Mouse (Mus musculus) kidney, embryonic 16.5 days (tissue): ENCODE results near the gene Ms4a4c. TPM values are rescaled to one million over a fixed set of nuclear protein-coding genes. Genes with fewer than 3 reads are reported as not detected.

Experiments used
- ATAC-seq: fragments of 200-750 bp; cut with Nextera tagmentation; 2 replicates; pipeline ENCODE4 v1.8.0; 2017; ENCODE audit warnings: moderate TSS enrichment; ENCODE audit not compliant: low FRiP score, low TSS enrichment
- H3K27ac ChIP-seq: fragments of 300-500 bp; sonication (generic); 2 replicates; pipeline ENCODE4 v1.5.1; 2014; ENCODE audit warnings: low read length
- H3K27me3 ChIP-seq: fragments of 300-500 bp; sonication (generic); 2 replicates; pipeline ENCODE4 v1.6.1; 2014; ENCODE audit warnings: low read length, control low read depth, mixed read lengths; ENCODE audit not compliant: insufficient read depth
- H3K36me3 ChIP-seq: fragments of 300-500 bp; sonication (generic); 2 replicates; pipeline ENCODE4 v1.6.1; 2014; ENCODE audit warnings: low read length, control low read depth, mixed read lengths; ENCODE audit not compliant: insufficient read depth
- H3K4me1 ChIP-seq: fragments of 300-500 bp; sonication (generic); 2 replicates; pipeline ENCODE4 v1.6.1; 2014; ENCODE audit warnings: low read length, control low read depth, mixed read lengths; ENCODE audit not compliant: insufficient read depth
- H3K4me2 ChIP-seq: fragments of 300-500 bp; sonication (generic); replicated peaks from 2 replicates; pipeline ENCODE4 v1.6.1; 2014; ENCODE audit warnings: low read depth, low read length
- H3K4me3 ChIP-seq: fragments of 300-500 bp; sonication (generic); 2 replicates; pipeline ENCODE4 v1.5.1; 2014; ENCODE audit warnings: mild to moderate bottlenecking, low read length
- H3K9ac ChIP-seq: fragments of 300-500 bp; sonication (generic); replicated peaks from 2 replicates; pipeline ENCODE4 v1.6.1; 2014; ENCODE audit warnings: low read length
- H3K9me3 ChIP-seq: fragments of 300-500 bp; sonication (generic); 2 replicates; pipeline ENCODE4 v1.6.1; 2016; ENCODE audit warnings: low read length, control low read depth
- WGBS: fragments of 180-500 bp; shearing (Covaris S2); extraction: QIAGEN DNeasy Blood & Tissue Kit; methylation state at CpG from one replicate; pipeline ENCODE4 v1.1.7; 2014; 5-methylcytosine and 5-hydroxymethylcytosine counted together
- polyA plus RNA-seq: library from polyadenylated mRNA; unstranded; fragments of >200 nt; fragmentation: Nextera tagmentation; extraction: Ambion mirVana; gene quantifications from 2 replicates; pipeline ENCODE4 v1.2.1, GENCODE M21; 2015

Gene Ms4a4c
- polyA plus RNA-seq, result 0.41 and 1.4 TPM in 2 replicates

DNA sequence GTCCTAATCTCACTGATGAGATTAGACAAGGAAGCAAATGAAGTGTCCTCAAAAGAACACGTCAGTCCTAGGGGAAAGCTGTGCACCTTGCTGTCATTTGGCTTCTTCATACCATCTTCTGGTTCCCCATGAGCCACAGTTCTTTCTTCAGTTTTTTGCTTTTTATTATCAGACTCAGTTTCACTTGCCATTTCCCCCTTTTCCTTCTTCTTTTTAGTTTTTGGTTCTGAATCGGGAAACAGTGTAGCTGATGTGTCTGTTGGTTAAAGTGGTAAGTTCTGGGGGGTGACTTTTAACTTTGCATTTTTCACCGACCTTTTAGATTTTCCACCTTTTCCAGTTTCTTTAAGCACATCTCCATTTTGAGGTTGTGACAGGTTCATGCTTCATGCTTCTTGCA is at the start of gene Ms4a4c:
Gene Ms4a4c, plus strand, starts transcription at position 244 of the 400 bp plus-strand sequence.
- no peak for ATAC-seq
- Histone ChIP-seq H3K4me1 (no peaks in the 10 kb centered on the region), H3K4me2 (no peak within 1 kb of the TSS), H3K27ac (no peak within 1 kb of the TSS), H3K27me3 (no peaks in the 10 kb centered on the region), H3K9me3 (no peaks in the 10 kb centered on the region), H3K4me3 (no peak within 1 kb of the TSS), H3K36me3 (no peaks in the 10 kb centered on the region), H3K9ac (no peak within 1 kb of the TSS)
- WGBS, result 81% methylated on average over 3 of the region's 3 CpGs

DNA sequence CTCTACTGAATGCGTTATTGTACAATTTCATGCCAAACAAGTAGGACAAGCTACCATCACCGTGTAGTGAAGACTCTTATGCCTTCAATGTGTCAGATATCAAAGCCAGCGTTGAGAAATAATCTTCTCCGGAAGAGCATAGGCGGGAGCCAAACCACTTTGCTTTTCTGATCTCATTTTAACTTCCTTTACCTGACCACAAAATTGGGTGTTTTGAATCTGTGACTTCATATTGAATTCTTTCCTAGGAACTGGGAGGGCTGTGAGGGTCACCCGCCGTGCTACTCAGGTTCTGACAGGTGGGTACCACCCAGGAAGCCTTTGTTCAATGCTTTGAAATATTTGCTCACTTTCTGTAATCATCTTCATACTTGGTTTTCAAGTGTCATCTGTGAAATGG is 48.8 kb upstream of the Ms4a4c start:
- Histone ChIP-seq H3K4me2 (no peak overlapping the region), H3K4me1 (no peaks in the 10 kb centered on the region), H3K4me3 (no peak overlapping the region), H3K36me3 (no peaks in the 10 kb centered on the region), H3K9ac (no peak overlapping the region), H3K9me3 (no peaks in the 10 kb centered on the region), H3K27me3 (no peaks in the 10 kb centered on the region), H3K27ac (no peak overlapping the region)
- ATAC-seq, result no peak
- 88% methylated on average over 7 of the region's 7 CpGs for WGBS

DNA sequence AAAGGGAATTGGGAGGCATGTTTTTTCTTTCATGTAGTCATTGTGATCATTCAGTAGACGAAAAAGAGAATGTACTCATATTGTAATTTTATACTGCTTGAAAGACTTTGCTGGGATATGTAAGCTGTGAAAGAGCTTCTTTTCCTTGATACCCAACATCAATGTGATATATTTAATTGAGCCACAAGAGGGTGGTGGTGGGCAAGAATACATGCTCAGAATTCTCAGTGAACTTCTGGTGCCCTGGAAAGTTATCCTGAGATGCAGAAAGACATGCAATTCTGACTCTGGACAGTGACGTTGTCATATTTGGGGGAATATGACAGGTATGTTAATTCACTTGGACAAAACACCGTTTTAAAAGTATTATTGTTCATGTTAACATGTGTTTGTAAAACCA is 44.5 kb upstream of the Ms4a4c start:
- 67% methylated on average over 3 of the region's 3 CpGs for WGBS
- no peaks in the 10 kb centered on the region for H3K4me1 ChIP-seq
- H3K9ac ChIP-seq, result no peak overlapping the region
- H3K27ac ChIP-seq, result no peak overlapping the region
- no peaks in the 10 kb centered on the region for H3K27me3 ChIP-seq
- H3K4me3 ChIP-seq, result no peak overlapping the region
- H3K9me3 ChIP-seq, result no peaks in the 10 kb centered on the region
- no peaks in the 10 kb centered on the region for H3K36me3 ChIP-seq
- H3K4me2 ChIP-seq, result no peak overlapping the region
- ATAC-seq, result no peak

DNA sequence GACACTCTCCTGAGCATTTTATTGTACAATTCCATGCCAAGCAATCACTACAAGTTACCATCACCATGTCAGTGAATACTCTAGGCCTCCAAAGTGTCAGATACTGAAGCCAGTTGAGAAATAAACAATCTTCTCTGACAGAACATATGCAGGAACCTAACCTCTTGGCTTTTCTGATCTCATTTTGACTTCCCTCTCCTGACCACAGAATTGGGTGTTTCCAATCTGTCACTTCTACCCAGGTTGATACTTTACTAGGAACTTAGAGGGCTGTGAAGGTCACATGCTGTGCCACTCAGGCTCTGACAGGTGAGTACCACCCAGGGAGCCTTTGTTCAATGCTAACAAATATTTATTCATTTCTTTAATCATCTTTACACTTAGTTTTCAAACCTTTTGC is 42.6 kb upstream of the Ms4a4c start:
- no peaks in the 10 kb centered on the region for H3K27me3 ChIP-seq
- no peaks in the 10 kb centered on the region for H3K36me3 ChIP-seq
- no peaks in the 10 kb centered on the region for H3K9me3 ChIP-seq
- H3K4me3 ChIP-seq, result no peak overlapping the region
- no peak overlapping the region for H3K4me2 ChIP-seq
- no peak for ATAC-seq
- no peak overlapping the region for H3K27ac ChIP-seq
- no peak overlapping the region for H3K9ac ChIP-seq
- H3K4me1 ChIP-seq, result no peaks in the 10 kb centered on the region

DNA sequence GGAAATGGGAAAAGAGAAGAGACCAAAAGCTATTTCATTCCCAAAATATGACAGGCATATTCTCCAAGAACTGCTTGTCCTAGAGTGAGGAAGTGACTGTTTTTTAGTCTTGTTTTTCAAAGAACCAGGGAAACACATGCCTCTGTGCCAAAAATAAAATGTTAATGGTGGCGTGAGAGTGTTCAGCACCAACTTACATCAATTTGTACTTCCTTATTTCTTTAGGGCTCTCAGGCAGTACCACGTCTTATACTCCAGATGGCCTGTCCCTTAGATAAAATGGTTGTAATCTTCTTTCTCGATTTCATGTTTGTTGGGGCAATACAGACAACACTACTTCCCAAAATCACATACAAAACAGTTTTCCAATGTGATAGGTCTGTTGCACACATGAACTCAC is 36.3 kb upstream of the Ms4a4c start:
- no peak overlapping the region for H3K27ac ChIP-seq
- no peak for ATAC-seq
- no peak overlapping the region for H3K4me3 ChIP-seq
- WGBS, result 70% methylated on average over 3 of the region's 3 CpGs
- H3K4me1 ChIP-seq, result no peaks in the 10 kb centered on the region
- no peak overlapping the region for H3K9ac ChIP-seq
- H3K9me3 ChIP-seq, result no peaks in the 10 kb centered on the region
- no peak overlapping the region for H3K4me2 ChIP-seq
- H3K36me3 ChIP-seq, result no peaks in the 10 kb centered on the region
- H3K27me3 ChIP-seq, result no peaks in the 10 kb centered on the region

DNA sequence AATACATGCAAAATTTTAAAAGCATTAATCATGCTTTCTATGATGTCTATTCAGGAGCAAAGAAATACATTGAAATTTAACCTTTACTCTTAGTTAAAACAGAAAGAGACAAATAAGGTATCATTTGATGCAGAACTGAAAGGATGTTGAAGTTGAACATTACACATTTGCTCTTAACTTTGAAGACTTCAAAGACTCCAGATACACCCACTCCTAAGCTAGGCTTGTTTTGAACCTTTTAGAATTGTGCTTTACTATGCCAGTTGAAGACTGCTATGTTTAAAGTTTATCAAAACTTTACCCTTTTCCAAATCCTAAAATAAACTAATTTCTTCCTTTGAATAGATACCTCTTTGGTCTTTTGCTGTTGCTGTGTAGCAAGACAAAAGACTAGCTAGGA is 33.4 kb upstream of the Ms4a4c start:
- ATAC-seq, result no peak
- Histone ChIP-seq H3K9me3 (no peaks in the 10 kb centered on the region), H3K4me1 (no peaks in the 10 kb centered on the region), H3K27ac (no peak overlapping the region), H3K36me3 (no peaks in the 10 kb centered on the region), H3K9ac (no peak overlapping the region), H3K4me2 (no peak overlapping the region), H3K4me3 (no peak overlapping the region), H3K27me3 (no peaks in the 10 kb centered on the region)

DNA sequence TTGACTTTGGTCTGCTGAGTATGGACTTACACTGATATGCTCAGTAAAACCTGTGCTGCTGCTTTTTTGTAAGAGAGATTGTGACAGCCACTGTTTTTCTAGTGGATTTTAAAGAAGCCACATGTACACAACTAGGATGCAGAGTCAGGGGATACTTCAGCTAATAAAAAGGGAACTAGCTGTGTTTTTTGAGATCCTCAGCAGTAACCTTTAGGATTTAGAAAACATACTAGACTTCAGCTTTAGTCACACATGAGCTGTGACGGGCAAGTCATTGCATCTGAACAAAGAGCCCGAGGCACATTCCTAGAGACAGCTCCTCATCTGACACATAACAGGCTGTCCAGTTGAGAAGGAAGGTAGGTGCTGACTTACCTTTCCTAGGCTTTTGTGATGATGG is 29.3 kb upstream of the Ms4a4c start, which contains the start of gene Ms4a4a:
Gene Ms4a4a, plus strand, starts transcription at position 251 of the 400 bp plus-strand sequence.
- 69% methylated on average over 2 of the region's 2 CpGs for WGBS
- Histone ChIP-seq H3K36me3 (no peaks in the 10 kb centered on the region), H3K4me2 (no peak within 1 kb of the TSS), H3K9ac (no peak within 1 kb of the TSS), H3K9me3 (no peaks in the 10 kb centered on the region), H3K4me1 (no peaks in the 10 kb centered on the region), H3K4me3 (no peak within 1 kb of the TSS), H3K27ac (no peak within 1 kb of the TSS), H3K27me3 (no peaks in the 10 kb centered on the region)
- no peak for ATAC-seq

DNA sequence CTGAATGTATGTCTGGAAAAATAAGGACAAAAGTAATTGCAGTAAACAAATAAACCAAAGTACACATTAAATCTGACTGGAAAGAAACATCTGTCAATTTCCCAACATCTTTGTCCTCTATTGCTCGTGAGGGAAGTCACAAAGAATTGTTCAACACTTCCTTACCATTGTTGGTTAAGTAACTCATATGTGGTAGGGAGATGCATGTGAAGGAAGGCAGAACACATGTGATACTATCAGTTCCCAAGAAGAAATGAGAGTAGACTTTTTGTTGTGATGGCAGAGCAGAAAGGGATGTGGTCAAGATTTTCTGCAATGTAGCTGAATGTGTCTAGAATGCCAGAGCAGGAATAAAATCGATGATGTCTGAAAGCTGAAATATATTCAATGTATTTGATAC is 28.2 kb upstream of the Ms4a4c start:
- Histone ChIP-seq H3K4me1 (no peaks in the 10 kb centered on the region), H3K9ac (no peak overlapping the region), H3K4me2 (no peak overlapping the region), H3K36me3 (no peaks in the 10 kb centered on the region), H3K9me3 (no peaks in the 10 kb centered on the region), H3K27me3 (no peaks in the 10 kb centered on the region), H3K27ac (no peak overlapping the region), H3K4me3 (no peak overlapping the region)
- ATAC-seq, result no peak
- 75% methylated on average over 2 of the region's 2 CpGs for WGBS

DNA sequence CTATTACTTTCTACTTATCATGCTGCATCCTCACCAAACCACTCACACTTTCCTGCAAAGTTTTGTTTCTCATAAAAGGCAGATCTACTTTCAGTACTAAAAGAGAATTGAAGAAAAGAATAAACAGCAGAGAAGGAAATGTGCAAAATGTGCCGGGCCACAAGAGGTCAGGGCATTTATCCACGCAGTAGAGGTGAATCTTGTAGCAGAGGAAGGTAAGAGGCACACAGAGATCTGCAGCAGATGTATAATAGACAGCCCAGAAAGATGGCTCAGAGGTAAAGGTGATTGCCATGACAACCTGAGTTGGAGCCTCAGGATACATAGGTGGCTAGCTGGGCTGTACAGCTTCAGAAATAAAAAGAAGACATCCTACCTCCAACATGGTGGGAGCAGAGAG is 17.5 kb upstream of the Ms4a4c start:
- no peak overlapping the region for H3K4me3 ChIP-seq
- no peaks in the 10 kb centered on the region for H3K27me3 ChIP-seq
- no peak overlapping the region for H3K4me2 ChIP-seq
- H3K9me3 ChIP-seq, result no peaks in the 10 kb centered on the region
- H3K36me3 ChIP-seq, result no peaks in the 10 kb centered on the region
- 70% methylated on average over 2 of the region's 2 CpGs for WGBS
- no peaks in the 10 kb centered on the region for H3K4me1 ChIP-seq
- H3K27ac ChIP-seq, result no peak overlapping the region
- no peak overlapping the region for H3K9ac ChIP-seq
- no peak for ATAC-seq

DNA sequence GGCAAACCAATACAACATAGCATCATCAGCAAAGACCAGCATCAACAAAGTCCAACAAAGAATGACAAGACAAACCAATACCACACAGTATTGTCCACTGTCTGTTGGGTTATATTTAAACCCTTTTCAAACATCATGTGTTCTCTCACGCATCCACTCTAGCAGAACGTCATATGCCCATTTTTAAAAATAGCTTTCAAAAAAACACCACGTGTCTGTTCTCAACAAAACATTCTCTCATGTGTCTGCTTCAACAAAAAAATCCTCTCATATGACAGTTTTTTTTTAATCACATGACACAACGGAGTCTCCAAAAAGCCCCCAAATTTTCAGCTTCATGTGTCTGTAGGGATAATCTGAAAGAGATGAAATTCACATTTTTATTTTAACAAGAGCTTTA is 16.9 kb upstream of the Ms4a4c start:
- 84% methylated on average over 4 of the region's 4 CpGs for WGBS
- H3K9ac ChIP-seq, result no peak overlapping the region
- H3K4me1 ChIP-seq, result no peaks in the 10 kb centered on the region
- no peak overlapping the region for H3K27ac ChIP-seq
- ATAC-seq, result no peak
- H3K4me2 ChIP-seq, result no peak overlapping the region
- no peaks in the 10 kb centered on the region for H3K27me3 ChIP-seq
- no peaks in the 10 kb centered on the region for H3K36me3 ChIP-seq
- no peaks in the 10 kb centered on the region for H3K9me3 ChIP-seq
- no peak overlapping the region for H3K4me3 ChIP-seq

DNA sequence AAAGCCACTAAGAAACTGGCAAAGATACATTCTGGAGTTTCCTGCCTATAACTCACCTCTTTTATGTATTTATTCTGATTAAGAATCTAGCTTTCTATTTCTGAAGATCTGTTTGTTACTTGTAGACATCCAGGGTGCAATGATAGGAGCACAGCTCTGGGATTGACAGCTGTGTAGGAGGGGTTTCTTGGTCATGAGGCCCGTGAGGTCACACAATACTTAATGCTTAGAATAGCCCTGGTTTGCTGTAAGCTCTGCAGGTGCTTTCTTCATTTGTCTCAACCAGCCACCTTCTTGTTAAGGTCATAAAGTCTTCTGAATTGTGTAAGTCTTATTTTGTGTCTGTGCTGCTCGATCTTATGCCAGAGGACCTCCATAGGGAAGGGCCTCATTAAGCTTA is 15.6 kb upstream of the Ms4a4c start:
- Histone ChIP-seq H3K4me1 (no peaks in the 10 kb centered on the region), H3K27ac (no peak overlapping the region), H3K9me3 (no peaks in the 10 kb centered on the region), H3K9ac (no peak overlapping the region), H3K27me3 (no peaks in the 10 kb centered on the region), H3K36me3 (no peaks in the 10 kb centered on the region), H3K4me3 (no peak overlapping the region), H3K4me2 (no peak overlapping the region)
- WGBS, result 85% methylated on average over 2 of the region's 2 CpGs
- ATAC-seq, result no peak
